Comparison of ENCODE assay signal across 8 mouse cellular contexts in the genomic region with DNA sequence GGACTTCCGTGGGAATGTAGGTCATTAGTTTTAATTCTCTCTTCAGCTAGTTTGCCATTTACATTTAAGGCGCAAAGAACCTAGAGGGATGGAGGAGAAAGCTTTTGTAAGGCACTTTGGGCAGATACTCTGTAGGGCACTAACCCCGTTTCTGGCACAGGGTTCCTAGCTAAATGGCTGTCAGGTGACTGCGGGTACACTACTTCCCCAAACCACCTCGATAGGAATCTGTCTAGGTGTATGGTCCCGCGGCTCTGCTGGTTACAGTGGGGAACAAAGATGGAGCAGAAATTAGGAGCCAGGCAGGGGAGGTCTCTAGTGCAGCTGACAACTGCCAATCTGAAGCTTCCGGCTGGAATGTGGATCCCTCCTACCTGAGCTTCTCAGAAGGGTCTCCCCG. TPM values are rescaled to one million over a fixed set of nuclear protein-coding genes. Genes with fewer than 3 reads are reported as not detected.
DNase-seq lines count a peak whose midpoint lies in the region; ATAC-seq lines count a peak whose summit lies in the region.

No protein-coding gene starts in this region.

- 18% methylated on average over 9 of the region's 9 CpGs for WGBS in kidney, embryonic 14.5 days
- 16% methylated on average over 9 of the region's 9 CpGs for WGBS in hindbrain, embryonic 16.5 days
- WGBS in midbrain, embryonic 15.5 days = 18% methylated on average over 9 of the region's 9 CpGs

- no peak for DNase-seq in kidney, adult 18-20 months
- DNase-seq in natural killer cell, adult 2 months (ENCODE audit: low spot score in 2 of 2) = no peak
- DNase-seq in frontal cortex, postnatal 14 days (ENCODE audit: low spot score in 2 of 2) = no peak
- DNase-seq in kidney, adult 9 months = no peak

- peak overlapping the region; percentile 89 for H3K4me3 ChIP-seq in kidney, embryonic 14.5 days (ENCODE audit: low read length)
- peak overlapping the region; percentile 76 for H3K4me3 ChIP-seq in brown adipose tissue, adult 24 weeks (ENCODE audit: insufficient read depth, low read depth, low read length)
- H3K4me3 ChIP-seq in hindbrain, embryonic 16.5 days (ENCODE audit: low read length) = peak overlapping the region; percentile 69
- peak overlapping the region; percentile 96 for H3K4me3 ChIP-seq in midbrain, embryonic 15.5 days

- no peaks in the 10 kb centered on the region for H3K27me3 ChIP-seq in kidney, embryonic 14.5 days (ENCODE audit: control insufficient read depth, insufficient read depth, low read length)
- H3K27me3 ChIP-seq in hindbrain, embryonic 16.5 days (replicated peaks; ENCODE audit: control insufficient read depth, insufficient read depth, low read length) = no peaks in the 10 kb centered on the region
- no peaks in the 10 kb centered on the region for H3K27me3 ChIP-seq in midbrain, embryonic 15.5 days (replicated peaks)

- ATAC-seq in kidney, embryonic 14.5 days (ENCODE audit: low FRiP score, low TSS enrichment) = no peak
- ATAC-seq in hindbrain, embryonic 16.5 days = no peak
- no peak for ATAC-seq in midbrain, embryonic 15.5 days (replicated peaks)

- H3K9ac ChIP-seq in kidney, embryonic 14.5 days (ENCODE audit: low read depth, low read length) = peak overlapping the region; percentile 89; the same call in 1 of the 2 replicates
- peak overlapping the region; percentile 89 for H3K9ac ChIP-seq in hindbrain, embryonic 16.5 days (ENCODE audit: low read depth, low read length)
- peak overlapping the region; percentile 95 for H3K9ac ChIP-seq in midbrain, embryonic 15.5 days

- no peaks in the 10 kb centered on the region for H3K9me3 ChIP-seq in kidney, embryonic 14.5 days (ENCODE audit: control insufficient read depth, low read length)
- H3K9me3 ChIP-seq in hindbrain, embryonic 16.5 days (ENCODE audit: control insufficient read depth, low read length) = no peaks in the 10 kb centered on the region
- no peaks in the 10 kb centered on the region for H3K9me3 ChIP-seq in midbrain, embryonic 15.5 days

- H3K27ac ChIP-seq in kidney, embryonic 14.5 days (ENCODE audit: low read depth, low read length) = no peak overlapping the region
- peak overlapping the region; percentile 92 for H3K27ac ChIP-seq in brown adipose tissue, adult 24 weeks (replicated peaks; ENCODE audit: low read depth, low read length)
- no peak overlapping the region for H3K27ac ChIP-seq in hindbrain, embryonic 16.5 days (ENCODE audit: low read depth, low read length)
- peak overlapping the region; percentile 74; the same call in 1 of the 2 replicates for H3K27ac ChIP-seq in midbrain, embryonic 15.5 days

- peaks cover 8% of the 10 kb centered on the region; the same call in 1 of the 2 replicates for H3K36me3 ChIP-seq in kidney, embryonic 14.5 days (ENCODE audit: control insufficient read depth, insufficient read depth, low read length)
- peaks cover 6% of the 10 kb centered on the region for H3K36me3 ChIP-seq in hindbrain, embryonic 16.5 days (ENCODE audit: control insufficient read depth, insufficient read depth, low read length)
- H3K36me3 ChIP-seq in midbrain, embryonic 15.5 days (replicated peaks) = peaks cover 3% of the 10 kb centered on the region; the same call in 1 of the 2 replicates

- peak overlapping the region; percentile 98 for H3K4me2 ChIP-seq in kidney, embryonic 14.5 days (replicated peaks; ENCODE audit: low read depth, low read length)
- peak overlapping the region; percentile 70 for H3K4me2 ChIP-seq in hindbrain, embryonic 16.5 days (ENCODE audit: low read length)
- peak overlapping the region; percentile 92 for H3K4me2 ChIP-seq in midbrain, embryonic 15.5 days

- peaks cover 28% of the 10 kb centered on the region for H3K4me1 ChIP-seq in kidney, embryonic 14.5 days (ENCODE audit: control insufficient read depth, insufficient read depth, low read length)
- peaks cover 8% of the 10 kb centered on the region; the same call in 1 of the 2 replicates for H3K4me1 ChIP-seq in brown adipose tissue, adult 24 weeks (ENCODE audit: control insufficient read depth, insufficient read depth, insufficient read length, low read length)
- H3K4me1 ChIP-seq in hindbrain, embryonic 16.5 days (ENCODE audit: control insufficient read depth, insufficient read depth, low read depth, low read length) = peaks cover 15% of the 10 kb centered on the region
- peaks cover 33% of the 10 kb centered on the region for H3K4me1 ChIP-seq in midbrain, embryonic 15.5 days

RNA-seq across cellular contexts. Expression of a gene that starts 1.3 kb away (rescaled TPM):
- polyA plus RNA-seq in kidney, embryonic 14.5 days (2014; fragmentation: Nextera tagmentation; extraction: Ambion mirVana) = 6.5 and 7.2 TPM in 2 replicates
- polyA plus RNA-seq in brown adipose tissue, adult 24 weeks (2012; ENCODE audit: insufficient read depth, insufficient read length, missing spikeins) = 20.2 and 21.8 TPM in 2 replicates
- polyA plus RNA-seq in hindbrain, embryonic 16.5 days (2015; fragmentation: Nextera tagmentation; extraction: Ambion mirVana) = 11.6 and 13.9 TPM in 2 replicates
- polyA plus RNA-seq in midbrain, embryonic 15.5 days (2015; fragmentation: Nextera tagmentation; extraction: Ambion mirVana) = 13.9 and 15.8 TPM in 2 replicates

RNA-seq across cellular contexts. Expression of a gene that starts 30.8 kb away (rescaled TPM):
- polyA plus RNA-seq in kidney, embryonic 14.5 days (2014; fragmentation: Nextera tagmentation; extraction: Ambion mirVana) = 352 and 434 TPM in 2 replicates
- 173 and 185 TPM in 2 replicates for polyA plus RNA-seq in brown adipose tissue, adult 24 weeks (2012; ENCODE audit: insufficient read depth, insufficient read length, missing spikeins)
- polyA plus RNA-seq in hindbrain, embryonic 16.5 days (2015; fragmentation: Nextera tagmentation; extraction: Ambion mirVana) = 258 and 285 TPM in 2 replicates
- 229 and 243 TPM in 2 replicates for polyA plus RNA-seq in midbrain, embryonic 15.5 days (2015; fragmentation: Nextera tagmentation; extraction: Ambion mirVana)

RNA-seq across cellular contexts. Expression of a gene that starts 31.0 kb away (rescaled TPM):
- polyA plus RNA-seq in kidney, embryonic 14.5 days (2014; fragmentation: Nextera tagmentation; extraction: Ambion mirVana) = 7.1 and 8.8 TPM in 2 replicates
- polyA plus RNA-seq in brown adipose tissue, adult 24 weeks (2012; ENCODE audit: insufficient read depth, insufficient read length, missing spikeins) = 2.1 TPM in 1 of 2 replicates, not detected in the other
- 18.0 and 20.2 TPM in 2 replicates for polyA plus RNA-seq in hindbrain, embryonic 16.5 days (2015; fragmentation: Nextera tagmentation; extraction: Ambion mirVana)
- 15.1 and 19.1 TPM in 2 replicates for polyA plus RNA-seq in midbrain, embryonic 15.5 days (2015; fragmentation: Nextera tagmentation; extraction: Ambion mirVana)

RNA-seq across cellular contexts. Expression of a gene that starts 35.1 kb away (rescaled TPM):
- 207 and 265 TPM in 2 replicates for polyA plus RNA-seq in kidney, embryonic 14.5 days (2014; fragmentation: Nextera tagmentation; extraction: Ambion mirVana)
- 177 and 198 TPM in 2 replicates for polyA plus RNA-seq in brown adipose tissue, adult 24 weeks (2012; ENCODE audit: insufficient read depth, insufficient read length, missing spikeins)
- 174 and 177 TPM in 2 replicates for polyA plus RNA-seq in hindbrain, embryonic 16.5 days (2015; fragmentation: Nextera tagmentation; extraction: Ambion mirVana)
- 165 and 167 TPM in 2 replicates for polyA plus RNA-seq in midbrain, embryonic 15.5 days (2015; fragmentation: Nextera tagmentation; extraction: Ambion mirVana)

RNA-seq across cellular contexts. Expression of a gene that starts 47.3 kb away (rescaled TPM):
- polyA plus RNA-seq in kidney, embryonic 14.5 days (2014; fragmentation: Nextera tagmentation; extraction: Ambion mirVana) = 48.6 and 54.2 TPM in 2 replicates
- 5.7 and 8.7 TPM in 2 replicates for polyA plus RNA-seq in brown adipose tissue, adult 24 weeks (2012; ENCODE audit: insufficient read depth, insufficient read length, missing spikeins)
- polyA plus RNA-seq in hindbrain, embryonic 16.5 days (2015; fragmentation: Nextera tagmentation; extraction: Ambion mirVana) = 50.0 and 54.0 TPM in 2 replicates
- polyA plus RNA-seq in midbrain, embryonic 15.5 days (2015; fragmentation: Nextera tagmentation; extraction: Ambion mirVana) = 61.0 and 64.3 TPM in 2 replicates

Comparison
In these comparisons a context has a peak if more than half of its experiments do, and no peak if none do; other contexts are left out.
1. H3K27ac ChIP-seq: peak in brown adipose tissue, adult 24 weeks (single experiment) and midbrain, embryonic 15.5 days (single experiment); none in kidney, embryonic 14.5 days (single experiment) and hindbrain, embryonic 16.5 days (single experiment).
2. Peak in every context shown above with its lines, with median percentiles within 50 percentile points of each other: H3K4me2 ChIP-seq, H3K4me3 ChIP-seq and H3K9ac ChIP-seq.